Mouse (Mus musculus): ENCODE data around the gene Git1.
A peak's percentile ranks its signal among the peaks of the same experiment; 100 is the strongest.

Gene Git1

DNA sequence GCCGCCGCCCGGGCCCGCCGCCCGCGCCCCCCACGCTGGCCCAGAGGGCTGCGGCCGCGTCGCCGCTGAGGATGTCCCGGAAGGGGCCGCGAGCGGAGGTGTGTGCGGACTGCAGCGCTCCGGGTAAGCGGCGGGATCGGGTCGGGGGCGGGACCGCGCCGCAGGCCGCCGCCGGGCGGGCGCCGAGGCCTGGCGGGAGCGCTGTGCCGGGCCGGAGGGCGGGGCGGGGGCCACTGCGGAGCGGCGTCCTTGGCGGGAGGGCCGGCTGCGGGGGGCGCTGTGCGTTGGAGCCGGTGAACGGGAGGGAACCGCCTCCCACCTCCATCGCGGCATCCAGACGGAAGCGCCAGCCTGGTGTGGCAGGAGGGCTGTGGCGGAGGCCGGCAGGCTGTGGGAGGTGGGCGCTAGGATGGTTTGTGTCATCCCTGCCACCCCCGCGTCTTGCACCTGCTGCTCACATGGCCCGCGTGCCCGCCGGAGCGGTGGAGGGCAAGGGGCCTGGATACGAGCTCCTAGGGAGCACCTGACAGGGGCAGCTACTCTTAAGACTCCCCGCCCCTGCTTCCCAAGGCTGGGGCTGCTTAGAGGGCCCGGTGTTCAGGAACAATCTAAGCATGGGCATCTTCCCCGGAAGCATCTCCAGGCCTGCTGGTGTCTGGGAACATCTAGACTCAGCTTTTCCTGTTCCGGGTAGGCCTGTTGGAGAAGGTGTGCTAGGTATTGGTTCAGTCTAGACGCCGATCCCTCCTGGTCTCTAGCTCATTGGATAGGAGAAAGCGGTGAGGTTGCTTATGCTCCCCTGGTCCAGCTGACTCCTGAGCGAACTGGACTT, at the start of gene Git1:
Gene Git1 (plus strand): TSS at position 51 of the 832 bp plus-strand sequence.
- DNase-seq (ENCODE audit: low read depth in 2 of 2, low spot score in 2 of 2) = no peak

- no peak for DNase-seq (ENCODE audit: low read depth in 2 of 2, low spot score in 2 of 2)
Measured at GRCm38 (mm10) chr11:77444939-77445338, 48.4 kb upstream of the Git1 start.

DNA sequence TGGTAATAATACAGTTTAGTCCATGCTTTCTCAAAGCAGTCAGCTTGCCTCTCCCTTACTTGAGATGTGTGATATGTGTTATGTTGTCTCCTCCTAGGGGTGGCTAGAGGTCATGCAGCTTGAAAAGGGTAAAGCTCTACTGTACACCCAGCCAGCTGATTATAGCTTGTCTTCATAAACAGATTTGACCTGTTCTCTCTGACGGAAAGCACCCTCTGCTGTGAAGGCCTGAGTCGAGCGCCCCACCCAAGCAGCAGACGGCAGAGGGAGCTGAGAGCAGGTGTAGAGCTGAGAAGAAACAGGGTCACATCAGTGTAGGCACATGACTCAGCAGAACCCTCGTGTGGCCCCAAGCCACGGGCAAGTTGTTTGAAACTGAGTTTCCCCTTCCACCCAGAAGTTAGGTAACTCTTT, 46.7 kb upstream of the Git1 start:
- peak; percentile 28 to 50 for DNase-seq (ENCODE audit: low read depth in 2 of 2, low spot score in 2 of 2)

DNA sequence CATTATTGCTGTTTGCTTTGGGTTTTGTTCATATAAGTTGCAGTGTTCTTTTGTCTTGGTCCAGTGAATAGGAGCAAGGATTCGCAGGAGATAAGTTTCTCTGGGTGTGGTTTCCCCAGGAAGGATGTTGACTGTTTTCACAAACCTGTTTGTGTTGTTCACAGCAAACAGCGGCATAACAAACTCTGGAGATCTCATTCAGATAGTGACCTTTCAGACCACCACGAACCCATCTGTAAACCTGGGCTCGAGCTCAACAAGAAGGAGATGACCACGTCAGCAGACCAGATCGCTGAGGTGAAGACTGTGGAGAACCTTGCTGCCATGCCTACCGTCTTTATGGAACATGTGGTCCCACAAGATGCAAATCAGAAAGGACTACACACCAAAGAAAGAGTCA, 44.1 kb upstream of the Git1 start:
- DNase-seq (ENCODE audit: low read depth in 2 of 2, low spot score in 2 of 2) = no peak

DNA sequence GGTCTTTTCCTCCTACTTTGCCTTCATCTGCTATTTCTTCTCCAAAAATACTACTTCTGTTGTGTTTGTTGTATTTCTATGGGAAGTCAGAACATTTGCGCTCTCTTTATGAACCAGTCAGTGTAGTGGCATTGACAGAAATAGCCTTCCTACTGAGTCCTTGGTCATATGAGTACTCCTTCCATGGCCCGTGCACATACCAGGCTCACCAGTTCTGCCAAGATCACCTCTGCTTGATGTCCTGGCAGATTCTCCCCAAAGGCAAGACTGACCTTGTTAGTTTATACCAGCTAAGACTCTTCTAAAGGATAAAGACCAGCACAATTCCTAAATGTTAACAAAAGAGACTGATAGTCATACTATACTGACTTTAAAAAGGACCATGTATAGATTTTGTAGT, 41.7 kb upstream of the Git1 start:
- no peak for DNase-seq (ENCODE audit: low read depth in 2 of 2, low spot score in 2 of 2)

GRCm38 (mm10) chr11:77453388-77453787, 40.0 kb upstream of the Git1 start:
- DNase-seq (ENCODE audit: low read depth in 2 of 2, low spot score in 2 of 2) = no peak

- no peak for DNase-seq (ENCODE audit: low read depth in 2 of 2, low spot score in 2 of 2)
Measured at GRCm38 (mm10) chr11:77455770-77456510, 37.4 kb upstream of the Git1 start.

GRCm38 (mm10) chr11:77456866-77457265, 36.5 kb upstream of the Git1 start:
- DNase-seq (ENCODE audit: low read depth in 2 of 2, low spot score in 2 of 2) = no peak

DNA sequence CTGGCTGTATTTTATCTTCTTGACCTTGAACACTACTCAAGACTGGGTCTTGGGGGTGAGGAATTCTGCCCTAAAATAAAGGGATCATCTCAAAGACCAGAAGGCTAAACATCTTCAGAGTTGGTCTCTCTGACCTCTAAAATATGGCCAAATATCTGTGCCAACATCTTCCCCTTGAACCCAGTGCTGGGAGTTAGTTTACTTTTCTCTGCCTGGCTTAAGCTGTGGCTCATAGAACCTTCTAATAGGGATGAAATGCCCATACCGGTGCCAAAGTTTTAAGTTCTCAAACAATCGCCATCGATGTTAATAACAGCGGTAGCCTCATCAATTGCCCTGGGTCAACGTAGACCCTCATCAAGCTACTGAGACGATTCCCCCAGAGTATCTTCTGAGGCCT, 31.5 kb upstream of the Git1 start:
- DNase-seq (ENCODE audit: low read depth in 2 of 2, low spot score in 2 of 2) = no peak

DNA sequence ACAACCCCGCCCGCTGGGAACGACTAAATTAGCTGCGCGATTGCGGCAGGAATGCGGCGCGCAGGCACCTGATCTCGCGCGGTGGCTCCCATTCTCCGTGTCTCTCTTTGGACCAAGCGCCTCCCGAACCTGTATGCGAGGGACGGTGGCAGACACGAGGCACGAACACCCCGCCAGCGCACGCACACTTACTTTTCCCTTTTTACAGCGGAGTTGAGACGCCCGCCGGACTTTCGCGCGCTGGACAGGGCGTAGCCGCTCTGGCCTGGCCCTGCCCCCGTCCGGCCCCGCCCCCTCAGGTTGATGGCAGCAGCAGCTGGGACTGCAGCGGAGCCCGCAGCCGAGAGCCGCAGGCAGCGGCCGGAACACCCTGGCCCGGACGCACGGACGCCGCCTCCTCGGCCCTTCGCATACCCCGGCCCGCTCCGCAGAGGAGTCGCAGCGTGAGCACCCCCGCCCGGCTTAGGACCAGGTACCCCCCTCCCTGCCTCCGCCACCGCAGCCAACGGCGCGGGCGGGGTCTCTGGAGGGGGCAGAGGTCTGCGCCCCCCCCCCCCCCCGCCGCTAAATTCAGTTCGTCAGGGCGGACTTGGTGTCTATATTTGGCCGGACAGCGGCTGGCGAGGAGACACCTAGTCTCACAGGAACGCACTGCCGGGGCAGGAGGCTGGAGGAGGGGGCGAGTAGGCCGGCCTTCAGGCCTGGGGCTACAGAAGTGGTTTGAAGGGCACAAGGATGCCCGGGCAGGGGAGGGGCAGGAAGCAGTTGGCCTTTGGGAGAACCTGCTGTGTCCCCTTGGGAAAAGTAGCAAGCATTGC, 30.9 kb upstream of the Git1 start, which contains the start of gene Coro6:
Gene Coro6 (plus strand): TSS at position 129 of the 818 bp plus-strand sequence.
- DNase-seq (ENCODE audit: low read depth in 2 of 2, low spot score in 2 of 2) = no peak

DNA sequence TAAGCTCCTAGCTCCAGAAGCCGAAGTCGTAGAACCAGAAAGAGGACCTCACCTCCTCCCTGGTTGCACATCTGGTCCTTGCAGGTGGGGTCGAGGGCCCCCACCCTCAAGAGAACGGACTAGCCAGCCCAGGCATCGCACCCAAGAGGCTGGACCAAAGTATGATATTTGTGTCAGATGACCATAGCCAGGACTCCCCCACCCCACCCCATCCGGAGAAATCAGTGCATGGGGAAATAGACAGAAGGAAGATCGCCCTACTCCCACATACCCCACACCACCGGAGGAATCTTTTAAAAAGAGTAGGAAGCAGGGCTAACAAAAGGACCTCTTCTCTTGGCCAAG, 30.3 kb upstream of the Git1 start:
- DNase-seq (ENCODE audit: low read depth in 2 of 2, low spot score in 2 of 2) = no peak

DNA sequence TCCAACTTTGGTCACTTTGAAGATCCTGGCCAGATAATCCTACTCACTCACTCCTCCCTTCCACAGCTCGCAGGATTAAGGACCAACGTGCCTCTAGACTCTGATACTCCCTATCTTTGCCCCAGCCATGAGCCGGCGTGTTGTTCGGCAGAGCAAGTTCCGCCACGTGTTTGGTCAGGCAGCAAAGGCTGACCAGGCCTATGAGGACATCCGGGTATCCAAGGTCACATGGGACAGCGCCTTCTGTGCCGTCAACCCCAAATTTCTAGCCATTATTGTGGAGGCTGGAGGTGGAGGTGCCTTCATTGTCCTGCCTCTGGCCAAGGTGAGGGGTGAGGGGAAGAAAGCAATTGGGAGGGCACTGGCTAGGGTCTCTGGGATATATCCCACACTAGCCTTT, 29.6 kb upstream of the Git1 start:
- no peak for DNase-seq (ENCODE audit: low read depth in 2 of 2, low spot score in 2 of 2)

GRCm38 (mm10) chr11:77464684-77465083, 28.7 kb upstream of the Git1 start:
- DNase-seq (ENCODE audit: low read depth in 2 of 2, low spot score in 2 of 2) = no peak

DNA sequence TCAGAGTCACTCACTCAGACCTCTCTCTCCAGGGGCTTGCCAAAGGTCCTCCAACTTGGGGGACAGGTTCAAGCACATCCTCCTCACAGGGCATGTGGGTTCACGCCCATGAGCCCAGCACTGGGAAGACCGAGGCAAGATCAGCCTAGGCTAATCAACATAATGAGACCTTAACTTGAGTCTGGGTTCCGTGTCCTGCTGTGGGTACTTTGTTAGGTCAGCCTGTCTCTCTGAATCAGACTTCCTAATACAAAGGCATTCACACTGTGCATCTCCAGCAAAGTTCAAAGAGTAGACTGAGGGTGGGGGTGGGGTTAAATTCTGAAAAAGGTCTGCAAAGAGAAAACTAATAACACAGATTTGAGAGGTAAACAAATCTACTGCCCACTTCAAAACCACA, 28.3 kb upstream of the Git1 start:
- no peak for DNase-seq (ENCODE audit: low read depth in 2 of 2, low spot score in 2 of 2)

GRCm38 (mm10) chr11:77466544-77466943, 26.8 kb upstream of the Git1 start:
- DNase-seq (ENCODE audit: low read depth in 2 of 2, low spot score in 2 of 2) = no peak

- peak; percentile 77 to 85 for DNase-seq (ENCODE audit: low read depth in 2 of 2, low spot score in 2 of 2)
Measured at GRCm38 (mm10) chr11:77467157-77467556, 26.2 kb upstream of the Git1 start.

GRCm38 (mm10) chr11:77467784-77468183, 25.6 kb upstream of the Git1 start:
- DNase-seq (ENCODE audit: low read depth in 2 of 2, low spot score in 2 of 2) = peak; percentile 76 to 85

DNA sequence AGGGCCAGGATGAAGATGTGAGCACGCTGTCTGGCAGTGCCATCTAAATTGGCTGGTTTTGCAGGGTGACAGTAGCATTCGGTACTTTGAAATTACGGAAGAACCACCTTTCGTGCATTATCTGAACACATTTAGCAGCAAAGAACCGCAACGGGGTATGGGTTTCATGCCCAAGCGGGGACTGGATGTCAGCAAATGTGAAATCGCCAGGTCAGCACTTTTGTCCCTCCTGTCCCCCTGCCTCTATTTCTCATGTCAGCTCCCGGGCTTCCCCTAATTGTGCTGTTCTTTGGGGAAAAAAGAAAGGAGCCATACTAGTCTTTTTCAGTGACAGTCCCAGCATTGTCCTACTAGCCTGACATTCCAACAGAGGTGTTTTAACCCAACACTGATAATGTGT, 25.0 kb upstream of the Git1 start:
- DNase-seq (ENCODE audit: low read depth in 2 of 2, low spot score in 2 of 2) = no peak

GRCm38 (mm10) chr11:77471407-77471806, 22.0 kb upstream of the Git1 start:
- no peak for DNase-seq (ENCODE audit: low read depth in 2 of 2, low spot score in 2 of 2)

DNA sequence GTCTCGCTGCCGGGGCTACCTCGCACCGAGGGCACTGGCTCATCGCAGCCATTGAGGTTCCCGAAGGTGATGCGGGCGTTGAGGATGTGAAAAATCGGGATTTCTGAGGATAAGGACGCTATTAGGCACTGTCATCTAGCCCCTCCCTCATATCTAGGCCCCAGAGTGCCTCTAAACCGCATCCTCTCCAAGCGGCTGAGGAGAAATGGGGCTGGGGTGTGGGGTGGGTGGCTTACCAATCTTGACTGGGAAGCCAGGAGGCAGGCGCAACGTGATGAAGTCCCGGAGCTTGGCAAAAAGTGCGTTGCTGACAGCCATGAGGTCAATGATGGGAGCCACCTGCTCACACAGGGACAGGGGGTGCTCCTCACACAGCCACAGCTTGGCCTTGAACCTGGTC, 20.6 kb upstream of the Git1 start:
- DNase-seq (ENCODE audit: low read depth in 2 of 2, low spot score in 2 of 2) = no peak

DNA sequence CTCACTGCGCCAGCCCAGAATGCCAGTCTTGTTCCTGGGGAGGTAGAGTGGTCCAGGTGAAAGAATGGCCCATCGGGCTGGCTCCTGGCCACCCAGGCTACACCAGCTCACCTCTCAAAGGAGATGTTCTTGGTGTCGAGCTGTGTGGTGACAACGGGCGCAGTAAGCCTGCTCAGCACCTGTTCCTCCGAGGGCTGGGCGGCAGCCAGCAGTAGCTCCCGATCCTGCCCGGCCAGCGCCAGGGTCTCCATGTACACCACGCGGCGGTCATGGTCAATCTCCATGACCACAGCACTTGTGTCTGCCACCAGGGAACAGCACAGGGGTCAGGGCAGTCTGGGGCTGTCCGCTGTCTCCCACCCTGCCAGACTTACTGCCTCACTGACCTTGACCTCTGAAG, 17.1 kb upstream of the Git1 start:
- DNase-seq (ENCODE audit: low read depth in 2 of 2, low spot score in 2 of 2) = no peak

- no peak for DNase-seq (ENCODE audit: low read depth in 2 of 2, low spot score in 2 of 2)
Measured at GRCm38 (mm10) chr11:77476895-77477294, 16.5 kb upstream of the Git1 start.
